Mouse (Mus musculus) C2C12 (cell line): Measurements from ENCODE around the gene Lrba.

Experiments used
- CEBPB ChIP-seq: IDR thresholded peaks from one replicate; pipeline ENCODE4 v1.6.1; 2011; ENCODE audit warnings: low read depth, mild to moderate bottlenecking, control low read depth, moderate library complexity
- CTCF ChIP-seq: IDR thresholded peaks from one replicate; pipeline ENCODE4 v1.5.1; 2011; ENCODE audit not compliant: control insufficient read depth, insufficient read depth, insufficient read length
- FOSL1 ChIP-seq: IDR thresholded peaks from one replicate; pipeline ENCODE4 v1.8.0; 2011; ENCODE audit warnings: mild to moderate bottlenecking, low read length; ENCODE audit not compliant: poor library complexity, insufficient read depth, severe bottlenecking
- MAX ChIP-seq: IDR thresholded peaks from one replicate; pipeline ENCODE4 v1.6.1; 2011; ENCODE audit warnings: mild to moderate bottlenecking, control low read depth
- MYOD1 ChIP-seq: IDR thresholded peaks from one replicate; pipeline ENCODE4 v1.6.1; 2011; ENCODE audit warnings: low read depth; ENCODE audit not compliant: control insufficient read depth, insufficient read length
- MYOG ChIP-seq: IDR thresholded peaks from one replicate; pipeline ENCODE4 v1.6.1; 2011; ENCODE audit not compliant: control insufficient read depth, insufficient read length; ENCODE audit errors: extremely low read depth
- USF1 ChIP-seq: IDR thresholded peaks from one replicate; pipeline ENCODE4 v1.6.1; 2011; ENCODE audit warnings: low read depth, mild to moderate bottlenecking, control low read depth, moderate library complexity

GRCm38 (mm10) chr3:86371466-86371865, 147.0 kb downstream of the Lrba start:
- TF ChIP-seq CTCF (no peak), CEBPB (no peak), MYOD1 (no peak), MAX (no peak), USF1 (no peak), MYOG (no peak), FOSL1 (no peak)
